Mouse (Mus musculus) urinary bladder, adult 2 months (tissue): ENCODE data around the gene Gm3646. TPM values are rescaled to one million over a fixed set of nuclear protein-coding genes. Genes with fewer than 3 reads are reported as not detected.

ENCODE experiments used
- DNase-seq: peaks from one replicate; pipeline ENCODE4 v3.0.0; 2022; ENCODE audit warnings: low spot score
- polyA plus RNA-seq: library from polyadenylated mRNA; depleted of rRNA; stranded (reverse); fragments of >200 nt; gene quantifications from 2 replicates; pipeline ENCODE4 v1.2.3, GENCODE M21; 2012; rRNA removed

Gm3646 gene
- polyA plus RNA-seq, 1 experiment = not detected

DNA sequence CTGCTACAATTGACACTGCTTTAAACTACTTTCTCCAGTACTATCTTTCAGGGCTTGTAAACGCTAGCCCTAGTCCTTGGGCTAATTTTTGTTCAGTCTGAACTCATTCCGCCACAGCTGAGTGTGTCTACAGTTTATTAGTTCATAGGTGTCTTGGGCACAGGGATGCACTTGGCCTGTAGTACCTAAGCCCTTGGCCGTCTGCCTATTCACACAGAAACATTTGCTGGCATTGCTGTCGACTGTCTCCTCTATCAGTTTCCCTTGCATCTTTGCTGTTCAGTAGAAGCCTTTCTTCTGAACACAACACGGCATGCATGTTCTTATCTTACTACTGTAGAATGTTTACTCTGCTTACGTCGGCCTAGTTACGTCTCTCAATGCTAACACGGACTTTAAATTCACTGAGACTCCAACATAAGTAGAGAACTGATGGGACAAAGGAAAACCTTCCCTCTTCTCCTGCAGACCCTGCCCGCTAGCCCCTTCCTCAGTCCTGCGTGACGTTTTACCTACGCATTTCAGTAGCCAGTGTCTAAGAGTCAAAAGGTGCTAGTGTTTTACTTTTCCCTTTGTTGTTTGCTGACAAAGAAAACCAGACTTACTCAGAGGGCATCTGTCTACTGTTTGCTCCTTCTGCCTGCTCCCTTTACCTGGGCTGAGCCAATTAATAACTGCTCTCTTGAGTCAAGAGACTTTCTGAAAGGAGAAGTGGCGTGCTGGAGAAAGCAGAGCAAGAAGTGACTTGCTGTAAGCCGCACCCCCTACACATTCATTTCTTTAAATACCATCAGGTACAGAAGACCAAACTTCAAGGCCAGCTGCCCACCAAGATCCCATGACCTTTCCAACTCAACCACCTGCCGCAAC is 25.8 kb downstream of the Gm3646 start:
- no peak for DNase-seq

DNA sequence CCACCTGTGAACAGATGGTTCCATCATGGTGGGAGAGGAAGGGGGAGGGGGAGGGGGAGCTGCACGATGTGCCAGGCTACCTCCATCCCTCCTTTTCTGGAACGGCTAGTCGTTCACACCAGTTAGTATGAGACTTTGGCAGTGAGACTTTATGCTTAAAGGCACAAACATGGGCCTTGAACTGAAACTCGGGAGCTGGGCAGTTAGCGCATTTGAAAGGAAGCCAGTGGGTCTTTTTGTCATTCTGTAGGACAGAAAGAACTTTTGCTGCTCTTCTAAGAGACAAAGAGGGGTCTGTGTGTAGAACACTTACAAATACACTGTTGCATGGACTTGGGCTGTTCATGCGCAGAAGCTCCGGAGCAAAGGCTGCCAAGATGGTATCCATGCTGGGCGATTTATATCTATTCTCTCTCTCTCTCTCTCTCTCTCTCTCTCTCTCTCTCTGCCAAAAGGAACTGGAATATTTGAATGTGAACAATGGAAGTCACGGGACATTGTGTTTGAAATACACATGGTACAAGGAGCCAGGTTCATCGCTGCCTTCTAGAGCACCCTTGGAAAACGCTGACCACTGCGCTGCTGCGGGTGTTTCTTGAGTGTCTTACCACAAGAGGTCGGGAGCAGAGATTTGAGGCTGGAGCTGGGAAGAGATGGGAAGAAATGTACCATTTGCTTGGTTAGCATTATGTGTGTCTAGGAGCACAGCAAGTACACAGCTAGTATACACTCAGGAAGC is 31.0 kb downstream of the Gm3646 start:
- no peak for DNase-seq

DNA sequence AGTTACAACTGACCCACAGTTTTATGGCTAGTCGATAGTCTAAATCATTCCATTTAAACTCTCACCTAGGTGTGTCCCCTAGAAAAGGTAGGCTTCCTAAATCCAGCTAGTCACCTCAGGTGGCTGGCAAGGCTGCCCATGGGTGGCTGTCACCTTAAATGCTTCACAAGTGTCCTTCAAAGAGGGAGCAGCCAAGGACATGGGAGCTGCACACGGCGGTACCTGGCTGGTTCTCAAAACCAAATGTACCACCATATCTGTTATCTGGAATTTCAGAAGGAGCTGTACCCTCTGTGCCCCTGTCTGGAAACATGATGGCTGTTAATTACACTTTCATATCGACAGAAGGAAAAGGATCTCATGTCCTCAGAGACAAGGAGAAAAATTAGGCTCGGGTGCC is 31.6 kb downstream of the Gm3646 start:
- DNase-seq = no peak

DNA sequence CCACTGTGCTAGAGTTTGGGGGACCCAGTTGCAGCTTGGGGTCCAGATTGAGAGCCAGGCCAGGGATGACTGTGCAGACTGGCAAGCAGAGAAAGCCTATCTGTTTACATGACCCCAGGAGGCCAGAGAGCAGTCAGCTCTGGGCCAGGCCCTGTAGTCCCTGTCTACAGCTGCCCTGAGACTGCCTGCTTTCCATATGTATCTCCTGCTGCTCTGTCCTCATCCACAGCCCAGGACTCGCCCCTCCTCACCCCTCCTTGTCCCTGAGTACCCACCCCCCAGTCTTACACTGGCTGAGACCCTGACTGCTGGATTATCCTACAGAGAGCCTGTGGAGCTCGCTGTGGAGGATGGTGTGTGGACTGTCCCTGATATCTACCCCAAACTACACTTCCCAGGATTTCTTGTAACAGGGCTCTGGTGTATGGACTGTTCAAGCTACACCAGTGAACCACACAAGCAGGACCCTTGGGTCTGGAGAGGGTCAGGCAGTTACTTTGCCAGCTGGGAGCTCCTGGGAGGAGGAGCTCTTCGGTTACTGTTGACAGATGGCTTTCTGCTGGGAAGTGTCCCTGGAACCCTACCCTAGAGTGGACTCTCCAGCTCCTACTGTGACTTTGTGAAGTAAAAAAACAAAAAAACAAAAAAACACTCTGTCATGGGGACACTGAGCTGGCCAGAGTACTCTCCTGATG is 32.6 kb downstream of the Gm3646 start:
- DNase-seq = no peak

DNA sequence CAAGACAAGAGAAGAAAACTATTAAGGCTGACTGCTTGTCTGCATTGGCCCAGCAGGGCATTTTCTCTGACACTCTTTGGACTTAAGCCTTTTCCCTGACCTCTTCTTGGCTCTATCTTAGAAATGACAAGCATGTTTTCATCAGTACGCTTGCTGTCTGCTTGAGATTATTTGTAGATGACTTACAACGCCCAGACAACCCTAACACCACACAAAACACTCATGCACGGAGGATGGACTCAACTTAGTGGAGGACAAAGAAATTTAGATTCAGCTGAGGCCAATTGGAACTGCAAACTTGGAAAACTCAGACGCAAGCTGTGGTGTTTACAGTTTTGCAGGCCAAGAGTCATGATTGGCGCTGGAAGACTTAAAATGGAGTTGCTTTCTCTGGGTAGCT is 34.7 kb downstream of the Gm3646 start:
- no peak for DNase-seq

DNA sequence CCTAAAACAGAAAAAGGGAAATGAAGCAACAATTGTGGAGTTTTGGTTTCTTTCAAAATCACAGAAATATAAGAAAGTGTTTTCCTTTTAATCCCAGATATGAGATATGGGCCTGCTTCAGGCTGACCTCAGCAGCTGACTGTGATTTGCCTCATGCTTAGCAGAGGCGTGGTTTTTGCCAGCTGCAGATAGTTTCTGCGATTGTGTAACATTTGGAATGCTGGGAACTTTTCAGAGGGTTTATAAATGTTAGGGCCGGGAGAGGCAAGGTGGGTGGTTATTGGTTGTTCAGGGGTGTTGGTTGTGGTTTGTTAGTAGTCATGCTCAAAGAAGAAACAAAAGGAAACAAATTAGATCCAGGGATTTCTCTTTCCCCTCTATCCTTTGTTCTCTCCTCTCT is 37.1 kb downstream of the Gm3646 start:
- DNase-seq = no peak

DNA sequence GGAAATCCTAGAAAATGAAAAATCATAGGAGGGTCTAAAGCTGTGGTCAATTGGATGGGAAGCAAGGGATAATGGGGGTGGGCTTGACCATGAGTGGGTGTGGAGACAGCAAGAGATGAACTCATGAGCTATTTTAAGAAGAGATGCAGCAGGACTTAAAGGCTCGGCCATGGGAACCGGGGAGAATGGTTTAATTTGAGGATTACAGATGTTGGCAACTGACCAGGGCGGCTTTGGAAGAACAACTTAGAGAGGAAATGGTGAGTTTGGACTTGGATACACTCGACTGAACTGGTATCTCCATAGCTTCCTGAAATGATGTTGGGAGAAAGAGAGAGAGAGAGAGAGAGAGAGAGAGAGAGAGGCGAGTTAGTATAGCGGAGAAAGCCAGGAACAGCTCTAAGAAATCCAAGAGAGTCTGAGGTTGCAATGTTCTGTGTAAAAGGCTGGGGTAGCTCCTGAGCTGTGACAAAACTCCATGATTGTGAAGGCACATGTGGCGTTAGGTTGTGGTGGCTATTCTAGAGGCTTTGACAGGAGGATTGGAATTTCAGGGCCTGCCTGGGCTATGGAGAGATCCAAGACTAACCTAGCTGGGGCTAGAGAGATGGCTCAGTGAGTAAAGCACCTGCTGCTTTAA is 39.2 kb downstream of the Gm3646 start:
- DNase-seq = no peak

DNA sequence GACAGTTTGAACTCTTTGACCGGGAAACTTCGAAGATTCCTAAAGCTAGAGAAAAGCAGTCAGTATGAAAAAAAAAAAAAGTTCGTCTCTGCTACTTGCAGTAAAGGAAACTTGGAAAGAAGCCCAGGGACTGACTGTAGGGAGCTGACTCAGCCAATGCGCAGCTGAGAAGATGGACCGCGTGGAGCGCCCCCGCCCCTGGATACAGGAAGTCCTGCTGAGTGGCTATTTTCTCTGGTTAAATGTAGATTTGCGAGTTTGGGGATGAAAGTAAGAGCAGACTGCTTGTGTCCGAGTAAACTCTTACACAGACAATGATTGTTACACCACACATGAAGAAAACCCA is 43.1 kb downstream of the Gm3646 start:
- peak; percentile 39 for DNase-seq

DNA sequence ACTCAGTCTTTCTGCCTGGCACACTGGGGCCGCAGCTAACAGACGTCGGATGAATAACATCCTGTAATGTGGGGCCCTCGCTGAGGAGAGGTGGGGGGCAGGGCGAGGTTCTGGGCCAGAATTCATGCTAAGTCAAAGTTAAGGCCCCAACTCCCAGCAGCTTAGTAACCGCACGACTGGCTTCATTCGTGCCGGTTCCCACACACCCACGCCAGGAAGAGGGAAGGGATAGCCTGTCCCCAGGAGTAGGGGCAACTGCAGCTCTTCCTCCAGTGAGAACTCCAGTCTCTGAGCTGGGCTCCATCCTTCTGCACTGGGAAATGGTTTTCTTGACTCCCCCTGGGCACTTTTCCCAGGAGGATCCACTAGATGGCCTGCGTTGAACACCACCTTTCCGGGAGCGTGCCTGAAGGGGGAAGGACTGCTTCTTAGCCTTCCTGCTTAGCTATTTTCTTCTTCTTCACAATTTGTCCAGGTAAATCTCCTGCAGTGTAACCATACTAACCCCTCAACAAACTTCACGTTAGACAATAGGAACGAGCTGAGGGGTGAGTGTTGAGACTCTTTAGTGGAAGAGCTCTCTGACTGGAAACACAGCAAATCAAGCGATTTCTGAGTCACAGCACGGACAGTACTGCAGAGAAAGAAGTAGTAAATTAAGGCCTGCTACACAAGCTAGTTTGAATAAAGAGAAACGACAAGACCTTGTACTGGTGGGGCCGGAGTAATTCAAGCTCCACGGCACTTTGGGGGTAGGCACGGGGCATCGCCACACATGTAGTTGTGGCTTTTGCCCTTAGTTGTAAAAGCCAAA is 43.7 kb downstream of the Gm3646 start:
- peak; percentile 32 for DNase-seq

DNA sequence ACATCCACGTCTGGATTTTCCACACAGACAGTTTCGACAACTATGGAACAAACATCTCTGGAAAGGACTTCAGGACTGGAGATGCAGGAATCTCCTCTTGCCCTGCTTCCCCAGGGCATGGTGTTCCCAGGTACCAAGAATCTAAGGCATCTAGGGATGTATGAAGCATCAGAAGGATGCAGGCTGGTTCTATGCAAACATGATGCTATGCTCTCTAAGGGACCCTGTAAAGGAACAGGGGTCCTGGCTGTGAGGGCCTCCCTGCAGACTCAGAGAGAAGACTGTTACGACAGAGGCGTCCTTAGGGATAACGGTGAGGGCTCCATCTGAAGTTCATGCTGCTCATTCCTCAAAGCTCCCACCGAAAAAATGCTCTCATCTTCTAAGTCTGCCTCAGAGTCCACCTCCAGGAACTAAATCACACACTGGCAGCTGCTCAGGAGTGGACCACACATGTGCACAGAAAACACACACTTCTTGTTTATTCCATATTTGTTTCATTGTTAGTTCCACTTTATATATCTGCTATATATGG is 44.9 kb downstream of the Gm3646 start:
- no peak for DNase-seq

DNA sequence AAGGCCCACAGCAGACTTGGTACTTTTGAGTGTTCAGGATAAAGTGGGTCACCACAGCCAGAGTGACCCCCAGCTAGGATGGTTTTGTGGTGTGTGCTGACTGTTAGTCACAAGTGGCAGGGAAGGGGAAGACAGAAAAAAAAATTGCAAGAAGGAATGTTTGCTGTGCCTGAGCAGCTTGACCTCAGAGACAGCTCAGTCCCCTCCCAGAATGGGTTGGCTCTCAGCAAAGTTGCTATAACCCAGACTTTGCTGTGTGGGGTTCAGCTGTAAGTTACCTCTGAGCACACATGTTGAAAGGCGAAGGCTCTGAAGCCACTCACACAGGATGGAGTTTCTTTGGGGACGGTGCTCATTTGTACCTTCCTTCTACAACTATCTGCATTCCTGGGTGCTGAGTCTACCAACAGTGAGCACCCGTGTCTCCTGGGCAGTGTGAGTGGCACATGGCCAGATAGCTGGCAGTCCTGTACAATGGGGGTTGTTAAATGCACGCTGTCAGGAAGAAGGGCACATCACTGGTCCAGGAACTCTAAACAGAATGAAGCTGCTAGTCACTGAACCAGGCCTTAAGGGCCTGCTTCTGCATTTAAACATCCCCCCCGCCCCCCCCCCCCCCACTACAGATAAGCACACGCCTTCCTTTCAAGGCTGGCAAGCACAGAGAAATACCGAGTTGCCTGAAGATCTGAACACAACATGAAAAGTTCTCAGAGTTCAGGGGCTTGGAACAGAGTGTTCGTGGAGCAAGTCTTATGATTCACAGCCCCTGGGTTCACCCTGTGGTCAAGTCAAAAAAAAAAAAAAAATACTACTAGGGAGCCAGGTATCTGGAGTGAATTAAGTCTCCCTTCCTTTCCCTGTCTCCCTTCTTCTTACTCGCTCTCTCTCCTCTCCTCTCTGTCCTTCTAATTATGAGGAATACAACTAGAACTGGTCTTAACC is 45.6 kb downstream of the Gm3646 start:
- DNase-seq = no peak

DNA sequence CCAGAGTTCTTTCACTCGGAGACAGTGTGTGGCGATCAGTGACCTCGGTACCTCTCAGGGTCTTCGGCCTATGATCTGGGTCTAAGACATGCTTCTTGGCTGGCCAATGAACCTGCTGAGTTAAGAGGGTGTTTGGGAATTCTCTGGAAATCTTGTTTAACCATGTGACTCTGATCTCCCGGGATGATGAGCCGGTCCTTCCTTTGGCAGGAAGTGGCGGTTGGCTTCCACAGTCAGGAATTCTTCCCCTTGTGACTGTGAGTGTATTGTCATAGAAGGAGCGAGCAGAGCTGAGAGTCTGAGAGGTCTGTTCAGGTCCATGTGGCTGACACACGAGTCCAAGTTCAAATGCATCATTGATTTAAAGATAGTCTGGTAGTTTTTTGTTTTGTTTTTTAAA is 46.9 kb downstream of the Gm3646 start:
- DNase-seq = no peak

DNA sequence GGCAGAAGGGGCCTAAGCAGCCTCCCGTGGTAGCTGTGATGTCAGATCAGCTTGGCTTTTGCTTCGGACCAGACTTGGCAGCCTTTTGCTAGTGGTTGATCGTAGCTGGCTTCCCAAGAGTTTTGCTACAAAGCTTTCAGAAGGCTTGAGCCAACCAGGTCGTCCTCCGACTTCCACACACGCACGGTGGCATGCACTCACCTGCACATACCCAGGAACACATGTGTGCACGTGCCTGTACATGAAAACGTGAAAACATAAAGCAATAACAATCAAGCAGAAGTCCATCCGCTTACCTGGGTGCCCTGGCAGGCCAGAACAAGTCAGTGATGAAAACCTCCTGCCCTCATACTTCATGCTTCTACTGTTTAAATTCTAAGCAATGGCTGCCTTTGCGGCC is 48.2 kb downstream of the Gm3646 start:
- peak; percentile 36 for DNase-seq

DNA sequence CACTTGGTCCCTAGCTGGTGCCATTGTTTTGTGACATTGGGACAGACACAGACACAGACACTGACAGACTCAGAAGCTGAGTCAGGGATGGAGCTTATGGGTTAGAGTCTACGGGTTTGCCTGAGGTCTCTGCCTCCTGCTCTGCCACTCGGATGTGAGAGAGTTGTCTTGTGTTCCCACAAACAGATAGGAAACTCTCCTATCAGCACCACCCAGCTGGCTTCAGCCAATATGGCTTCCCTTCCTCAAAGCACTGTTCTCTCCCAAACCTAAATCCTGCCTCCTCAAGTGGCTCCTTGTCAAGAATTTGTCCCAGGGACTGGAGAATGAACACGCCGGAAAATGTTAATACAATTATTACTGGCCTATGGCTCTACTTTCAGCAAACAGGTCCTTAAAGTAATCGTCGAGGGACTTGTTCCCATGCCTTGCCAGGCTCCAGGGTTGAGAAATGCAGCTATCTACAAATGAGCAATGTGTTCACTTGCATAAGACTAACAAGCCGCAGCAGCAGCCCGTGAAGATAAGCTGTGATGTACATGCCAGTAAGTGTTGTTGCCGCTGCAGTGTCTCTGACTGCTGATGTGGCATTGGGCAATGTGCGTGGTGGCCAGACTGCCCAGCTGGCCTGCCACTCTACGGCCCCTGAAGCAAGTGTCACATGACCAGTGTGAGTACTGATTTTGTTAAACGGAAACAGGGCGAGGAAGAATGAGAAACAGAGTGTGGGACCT is 50.7 kb downstream of the Gm3646 start:
- no peak for DNase-seq

Other genes with a start within 250 kb of the Gm3646 start
- gene Rnf149, start 227.9 kb downstream of the Gm3646 start, polyA plus RNA-seq = 22.1 and 22.5 TPM in 2 replicates
- 0.07 and 0.09 TPM in 2 replicates for gene Creg2, start 153.9 kb downstream of the Gm3646 start, polyA plus RNA-seq
- gene Rfx8, start 84.3 kb downstream of the Gm3646 start, polyA plus RNA-seq = 0.10 and 0.23 TPM in 2 replicates
- gene Map4k4, start 95.6 kb upstream of the Gm3646 start, polyA plus RNA-seq = 56.1 and 64.9 TPM in 2 replicates